Mouse (Mus musculus) forebrain, postnatal 0 days (tissue): ENCODE measurements around the gene Pkig. TPM values are rescaled to one million over a fixed set of nuclear protein-coding genes. Genes with fewer than 3 reads are reported as not detected.

Experiments used
- ATAC-seq: fragments of 200-750 bp; cut with Nextera tagmentation; 2 replicates; pipeline ENCODE4 v1.8.0; 2017; ENCODE audit warnings: mild to moderate bottlenecking, moderate library complexity
- DNase-seq: peaks from one replicate; pipeline ENCODE4 v3.0.0-alpha.2; 2015
- H3K27ac ChIP-seq: fragments of 300-500 bp; sonication (generic); 2 replicates; pipeline ENCODE4 v1.5.1; 2014; ENCODE audit warnings: low read depth, mild to moderate bottlenecking, antibody characterized with exemption, low read length, moderate library complexity, mixed read lengths
- H3K27me3 ChIP-seq: fragments of 300-500 bp; sonication (generic); 2 replicates; pipeline ENCODE4 v1.6.1; 2014; ENCODE audit warnings: mild to moderate bottlenecking, low read length, mixed read lengths; ENCODE audit not compliant: insufficient read depth
- H3K36me3 ChIP-seq: fragments of 300-500 bp; sonication (generic); 2 replicates; pipeline ENCODE4 v1.6.1; 2014; ENCODE audit warnings: mild to moderate bottlenecking, moderate library complexity; ENCODE audit not compliant: insufficient read depth
- H3K4me1 ChIP-seq: fragments of 300-500 bp; sonication (generic); 2 replicates; pipeline ENCODE4 v1.6.1; 2014; ENCODE audit warnings: antibody characterized with exemption; ENCODE audit not compliant: insufficient read depth
- H3K4me2 ChIP-seq: fragments of 300-500 bp; sonication (generic); 2 replicates; pipeline ENCODE4 v1.6.1; 2014; ENCODE audit warnings: low read depth, mild to moderate bottlenecking, moderate library complexity
- H3K4me3 ChIP-seq: fragments of 300-500 bp; sonication (generic); 2 replicates; pipeline ENCODE4 v1.5.1; 2014; ENCODE audit warnings: low read depth, low read length, mixed read lengths
- H3K9ac ChIP-seq: fragments of 300-500 bp; sonication (generic); 2 replicates; pipeline ENCODE4 v1.6.1; 2014; ENCODE audit warnings: mild to moderate bottlenecking
- H3K9me3 ChIP-seq: fragments of 300-500 bp; sonication (generic); 2 replicates; pipeline ENCODE4 v1.6.1; 2016; ENCODE audit warnings: low read length
- CTCF ChIP-seq: sonication (generic); IDR thresholded peaks from 2 replicates; pipeline ENCODE4 v1.5.1; 2016; ENCODE audit warnings: antibody characterized with exemption, control low read depth, low read depth
- WGBS: fragments of 180-500 bp; shearing (Covaris S2); extraction: QIAGEN DNeasy Blood & Tissue Kit; methylation state at CpG from one replicate; pipeline ENCODE4 v1.1.7; 2014; 5-methylcytosine and 5-hydroxymethylcytosine counted together
- polyA plus RNA-seq: library from polyadenylated mRNA; unstranded; fragments of >200 nt; fragmentation: Nextera tagmentation; extraction: Ambion mirVana; gene quantifications from 2 replicates; pipeline ENCODE4 v1.2.1, GENCODE M21; 2015
- total RNA-seq: library from RNA; depleted of rRNA; stranded (reverse); fragments of >200 nt; gene quantifications from 2 replicates; pipeline ENCODE4 v1.2.3, GENCODE M21; 2014

The Pkig gene
- total and polyA plus RNA-seq, 2 experiments from 2014 or later = 114 to 211 TPM

DNA sequence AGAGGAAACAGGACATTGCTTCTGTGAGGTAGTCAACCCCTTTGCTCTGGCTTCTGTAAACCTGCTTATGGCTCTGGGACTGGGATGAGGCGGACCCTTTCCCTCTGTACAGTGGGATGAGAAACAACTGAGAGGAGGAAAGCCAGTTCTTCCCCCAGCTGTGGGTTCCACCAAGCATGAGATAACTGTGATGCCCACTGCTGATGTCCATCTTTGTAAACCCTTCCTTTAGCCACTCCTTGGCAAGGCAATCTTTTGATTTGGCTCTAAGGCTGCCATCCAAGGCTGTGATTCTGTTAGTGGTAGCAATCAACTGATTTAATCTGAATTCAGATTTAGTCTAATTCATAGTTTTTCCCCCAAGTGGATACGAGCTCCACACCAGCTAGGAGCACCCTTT, 700 bp upstream of the Pkig start:
- H3K4me2 ChIP-seq = peak overlapping the region; percentile 63; the same call in 1 of the 2 replicates
- no peaks in the 10 kb centered on the region for H3K27me3 ChIP-seq
- 76% methylated on average over 2 of the region's 2 CpGs for WGBS
- H3K9ac ChIP-seq = peak overlapping the region; percentile 59; the same call in 1 of the 2 replicates
- no peak overlapping the region for H3K4me3 ChIP-seq
- H3K9me3 ChIP-seq = no peaks in the 10 kb centered on the region
- no peaks in the 10 kb centered on the region for H3K36me3 ChIP-seq
- H3K27ac ChIP-seq = no peak overlapping the region
- DNase-seq (no peak), ATAC-seq (no peak)
- TF ChIP-seq CTCF = no peak
- peaks cover 6% of the 10 kb centered on the region; the same call in 1 of the 2 replicates for H3K4me1 ChIP-seq

- peaks cover 6% of the 10 kb centered on the region; the same call in 1 of the 2 replicates for H3K4me1 ChIP-seq
- H3K36me3 ChIP-seq = no peaks in the 10 kb centered on the region
- H3K9me3 ChIP-seq = no peaks in the 10 kb centered on the region
- H3K27me3 ChIP-seq = no peaks in the 10 kb centered on the region
- no peak for ATAC-seq
- DNase-seq = peak; percentile 42
- H3K4me3 ChIP-seq = peak overlapping the region; percentile 61
- H3K9ac ChIP-seq = peak overlapping the region; percentile 59
- no peak for TF ChIP-seq CTCF
- peak overlapping the region; percentile 63 for H3K4me2 ChIP-seq
- no peak overlapping the region for H3K27ac ChIP-seq
- WGBS = 1% methylated on average over 8 of the region's 8 CpGs
Observed at GRCm38 (mm10) chr2:163658941-163659340, 755 bp downstream of the Pkig start.

DNA sequence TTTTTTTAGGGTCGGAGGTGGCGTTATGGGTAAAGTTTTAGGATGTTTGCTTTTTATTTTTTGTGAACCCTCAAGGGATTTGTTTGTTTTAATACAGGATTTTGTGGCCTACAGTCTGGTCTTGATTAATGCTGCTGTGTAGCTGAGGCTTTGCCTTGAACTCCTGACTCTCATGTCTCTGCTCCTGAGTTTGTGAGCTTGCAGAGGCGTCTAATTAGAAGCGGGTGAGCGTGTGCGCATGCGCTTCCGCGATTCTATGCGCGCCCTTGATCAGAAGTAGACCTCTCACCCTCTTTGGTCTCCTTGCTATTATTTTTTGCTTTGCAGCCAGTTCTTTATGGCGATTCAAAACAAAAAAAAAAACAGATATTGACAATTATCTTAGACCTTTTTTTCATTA, 1.2 kb downstream of the Pkig start:
- H3K9me3 ChIP-seq = no peaks in the 10 kb centered on the region
- peaks cover 6% of the 10 kb centered on the region; the same call in 1 of the 2 replicates for H3K4me1 ChIP-seq
- TF ChIP-seq CTCF = no peak
- peak overlapping the region; percentile 59 for H3K9ac ChIP-seq
- no peak for ATAC-seq
- H3K4me3 ChIP-seq = peak overlapping the region; percentile 61
- H3K4me2 ChIP-seq = peak overlapping the region; percentile 63
- DNase-seq = no peak
- 80% methylated on average over 12 of the region's 12 CpGs for WGBS
- no peak overlapping the region for H3K27ac ChIP-seq
- no peaks in the 10 kb centered on the region for H3K36me3 ChIP-seq
- no peaks in the 10 kb centered on the region for H3K27me3 ChIP-seq

GRCm38 (mm10) chr2:163660103-163660701, 2.0 kb downstream of the Pkig start:
- H3K4me3 ChIP-seq = no peak overlapping the region
- H3K36me3 ChIP-seq = no peaks in the 10 kb centered on the region
- DNase-seq = no peak
- H3K9me3 ChIP-seq = no peaks in the 10 kb centered on the region
- WGBS = 90% methylated on average over 5 of the region's 5 CpGs
- no peak overlapping the region for H3K4me2 ChIP-seq
- H3K27ac ChIP-seq = no peak overlapping the region
- no peak for ATAC-seq
- no peaks in the 10 kb centered on the region for H3K27me3 ChIP-seq
- peaks cover 6% of the 10 kb centered on the region; the same call in 1 of the 2 replicates for H3K4me1 ChIP-seq
- H3K9ac ChIP-seq = no peak overlapping the region
- TF ChIP-seq CTCF = no peak

- ATAC-seq (no peak), DNase-seq (no peak)
- no peak for TF ChIP-seq CTCF
- H3K9ac ChIP-seq = no peak overlapping the region
- H3K27me3 ChIP-seq = no peaks in the 10 kb centered on the region
- H3K9me3 ChIP-seq = no peaks in the 10 kb centered on the region
- H3K36me3 ChIP-seq = no peaks in the 10 kb centered on the region
- peaks cover 6% of the 10 kb centered on the region; the same call in 1 of the 2 replicates for H3K4me1 ChIP-seq
- H3K4me2 ChIP-seq = no peak overlapping the region
- H3K27ac ChIP-seq = no peak overlapping the region
- WGBS = 61% methylated on average over 6 of the region's 6 CpGs
- H3K4me3 ChIP-seq = no peak overlapping the region
Observed at GRCm38 (mm10) chr2:163661371-163661850, 3.2 kb downstream of the Pkig start.

- TF ChIP-seq CTCF = no peak
- no peak overlapping the region for H3K4me3 ChIP-seq
- no peaks in the 10 kb centered on the region for H3K9me3 ChIP-seq
- 96% methylated on average over 5 of the region's 5 CpGs for WGBS
- H3K4me1 ChIP-seq = peaks cover 6% of the 10 kb centered on the region; the same call in 1 of the 2 replicates
- no peak for DNase-seq
- H3K9ac ChIP-seq = no peak overlapping the region
- H3K27ac ChIP-seq = no peak overlapping the region
- ATAC-seq = no peak
- no peaks in the 10 kb centered on the region for H3K27me3 ChIP-seq
- no peaks in the 10 kb centered on the region for H3K36me3 ChIP-seq
- H3K4me2 ChIP-seq = no peak overlapping the region
Observed at GRCm38 (mm10) chr2:163662076-163662475, 3.9 kb downstream of the Pkig start.

- H3K27ac ChIP-seq = no peak overlapping the region
- no peak overlapping the region for H3K4me2 ChIP-seq
- H3K9me3 ChIP-seq = no peaks in the 10 kb centered on the region
- H3K4me1 ChIP-seq = peaks cover 6% of the 10 kb centered on the region; the same call in 1 of the 2 replicates
- H3K9ac ChIP-seq = no peak overlapping the region
- 79% methylated on average over 2 of the region's 2 CpGs for WGBS
- no peaks in the 10 kb centered on the region for H3K36me3 ChIP-seq
- no peak overlapping the region for H3K4me3 ChIP-seq
- DNase-seq = no peak
- no peak for ATAC-seq
- no peak for TF ChIP-seq CTCF
- H3K27me3 ChIP-seq = no peaks in the 10 kb centered on the region
Observed at GRCm38 (mm10) chr2:163662698-163663221, 4.6 kb downstream of the Pkig start.
